Mouse (Mus musculus) monocyte, adult 2 months (primary cell): Measurements from ENCODE around the gene Man2a2.
"Not testable (repeated sequence)": the region's sequence is repeated elsewhere in the genome, so short reads cannot be mapped to it uniquely, and the experiment has no call there.

ENCODE experiments used
- DNase-seq, 2 experiments: peaks; one replicate each; pipeline ENCODE4 v3.0.0; 2022; ENCODE audit warnings: low spot score in 2 of 2, low read depth in 1 of 2

Gene Man2a2

GRCm38 (mm10) chr7:80339793-80340628, 31.2 kb downstream of the Man2a2 start:
- DNase-seq: peak; percentile 91 to 95

- no peak for DNase-seq
Observed at GRCm38 (mm10) chr7:80339371-80339770, 31.8 kb downstream of the Man2a2 start.

- DNase-seq: no peak
Observed at GRCm38 (mm10) chr7:80336932-80337331, 34.2 kb downstream of the Man2a2 start.

GRCm38 (mm10) chr7:80334848-80335247, 36.3 kb downstream of the Man2a2 start:
- DNase-seq: no peak

GRCm38 (mm10) chr7:80331433-80331832, 39.7 kb downstream of the Man2a2 start:
- no peak for DNase-seq

GRCm38 (mm10) chr7:80330278-80330677, 40.9 kb downstream of the Man2a2 start:
- DNase-seq: no peak

DNA sequence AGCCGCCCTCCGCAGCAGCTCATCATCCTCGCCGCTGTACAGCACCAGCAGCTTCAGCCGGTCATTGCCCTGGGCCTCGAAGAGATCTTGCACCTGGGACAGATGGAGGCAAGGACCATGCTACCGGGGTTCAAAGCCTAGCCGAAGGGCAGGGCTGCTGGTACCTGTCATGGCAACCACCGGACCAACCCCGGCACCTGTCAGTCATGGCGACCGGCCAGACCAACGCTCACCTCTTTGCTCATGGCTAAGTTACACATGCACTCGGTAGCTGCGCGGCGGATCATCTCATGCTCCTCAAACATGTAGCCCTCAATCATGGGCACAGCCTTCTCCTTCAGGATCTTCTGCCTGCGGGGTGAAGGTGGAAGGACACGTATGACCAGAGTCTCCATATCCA, 45.1 kb downstream of the Man2a2 start:
- DNase-seq: no peak

GRCm38 (mm10) chr7:80325292-80325868, 45.8 kb downstream of the Man2a2 start:
- no peak for DNase-seq

- not testable (repeated sequence) for DNase-seq
Observed at GRCm38 (mm10) chr7:80324816-80325119, 46.4 kb downstream of the Man2a2 start.

GRCm38 (mm10) chr7:80324043-80324815, 46.9 kb downstream of the Man2a2 start, which contains the start of gene Rccd1:
Gene Rccd1 (minus strand): TSS chr7:80324454.
- DNase-seq: peak; percentile 75 to 88

GRCm38 (mm10) chr7:80323336-80323735, 47.8 kb downstream of the Man2a2 start:
- DNase-seq: no peak

- DNase-seq: no peak
Observed at GRCm38 (mm10) chr7:80319846-80320496, 51.2 kb downstream of the Man2a2 start.

DNA sequence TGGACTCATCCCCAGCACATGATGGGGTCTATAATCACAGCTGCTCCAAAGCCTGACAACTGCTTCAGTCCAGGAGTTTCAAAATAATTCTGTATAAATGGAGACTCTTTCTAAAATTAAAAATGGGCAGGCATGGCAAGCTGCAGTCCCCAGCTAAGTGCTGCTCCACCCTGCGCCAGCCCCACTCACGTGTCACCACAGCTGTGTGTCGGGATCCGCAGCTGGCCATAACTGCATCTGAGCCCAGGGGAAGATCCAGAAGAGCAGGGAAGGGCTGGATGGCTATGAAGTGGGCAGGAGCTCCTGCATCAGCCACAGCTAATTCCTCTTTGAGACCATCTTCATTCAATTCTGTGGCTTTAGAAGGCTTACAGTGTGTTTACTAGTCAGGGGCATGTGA, 52.5 kb downstream of the Man2a2 start:
- DNase-seq: no peak

DNA sequence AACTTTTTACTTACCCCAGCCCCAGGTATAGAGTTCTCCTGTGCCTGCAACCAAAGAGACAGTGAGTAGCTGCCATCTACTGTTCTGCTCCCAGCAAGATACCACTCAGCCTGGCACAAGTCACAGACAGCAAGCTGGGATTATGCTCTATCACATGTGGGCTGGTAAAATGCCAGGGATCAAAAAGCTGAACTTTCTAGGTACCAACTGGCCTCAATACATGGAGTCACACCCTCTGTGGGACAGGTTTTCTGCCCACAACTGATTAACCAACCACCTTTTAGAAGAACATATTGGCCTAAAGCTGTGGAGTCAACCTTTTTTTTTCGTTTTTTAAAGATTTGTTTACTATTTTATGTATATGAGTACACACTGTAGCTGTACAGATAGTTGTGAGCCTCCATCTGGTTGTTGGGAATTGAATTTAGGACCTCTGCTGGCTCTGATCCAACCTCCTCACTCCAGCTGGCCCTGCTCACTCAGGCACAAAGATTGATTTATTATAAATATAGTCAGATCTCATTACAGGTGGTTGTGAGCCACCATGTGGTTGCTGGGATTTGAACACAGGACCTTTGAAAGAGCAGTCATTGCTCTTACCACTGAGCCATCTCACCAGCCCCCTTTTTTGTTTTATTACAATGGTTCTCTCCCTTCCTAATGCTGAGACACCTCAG, 53.6 kb downstream of the Man2a2 start:
- no peak for DNase-seq

DNA sequence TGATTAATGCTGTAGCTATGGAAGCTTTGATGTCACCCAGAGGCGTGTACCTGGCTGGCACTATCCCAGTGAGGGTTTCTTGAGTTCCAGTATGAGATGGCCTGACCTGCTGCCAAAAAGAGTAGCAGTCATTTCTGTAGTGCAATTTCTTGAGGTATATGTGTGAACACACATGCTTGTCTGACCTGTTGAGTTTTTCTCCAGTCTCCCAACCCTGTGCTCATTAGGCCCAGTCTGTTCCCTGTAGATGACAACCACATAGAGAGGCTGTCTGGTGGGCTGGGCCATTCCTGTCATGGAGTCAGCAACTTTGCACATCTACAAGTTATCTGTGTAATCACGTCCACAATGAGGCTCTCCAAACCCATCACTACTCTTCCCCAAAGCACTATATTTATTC, 55.4 kb downstream of the Man2a2 start:
- DNase-seq: no peak

- DNase-seq: no peak
Observed at GRCm38 (mm10) chr7:80310771-80311170, 60.4 kb downstream of the Man2a2 start.

GRCm38 (mm10) chr7:80307766-80308165, 63.4 kb downstream of the Man2a2 start:
- no peak for DNase-seq

- DNase-seq: no peak
Observed at GRCm38 (mm10) chr7:80301522-80301921, 69.7 kb downstream of the Man2a2 start.

- DNase-seq: no peak
Observed at GRCm38 (mm10) chr7:80299568-80299967, 71.6 kb downstream of the Man2a2 start.
